Mouse (Mus musculus): ENCODE measurements at regions not wholly inside any gene's neighbourhood (a gene's known extent, or its start where the extent isn't known, plus 50 kb on each side); places are given as distances from the start of the nearest gene placed in this dataset.
A peak's percentile ranks its signal among the peaks of the same experiment; 100 is the strongest.

GRCm38 (mm10) chr3:149174689-149175390, 184.5 kb upstream of the Adgrl2 start:
- peak in 1 of 2 experiments; percentile 24 for DNase-seq (ENCODE audit: low spot score in 2 of 2)

GRCm38 (mm10) chr3:149173537-149173936, 183.2 kb upstream of the Adgrl2 start:
- no peak for DNase-seq (ENCODE audit: low spot score in 2 of 2)

GRCm38 (mm10) chr3:149171766-149172165, 181.4 kb upstream of the Adgrl2 start:
- no peak for DNase-seq (ENCODE audit: low spot score in 2 of 2)

GRCm38 (mm10) chr3:149170191-149170590, 179.8 kb upstream of the Adgrl2 start:
- no peak for DNase-seq (ENCODE audit: low spot score in 2 of 2)

GRCm38 (mm10) chr3:149169442-149169841, 179.1 kb upstream of the Adgrl2 start:
- no peak for DNase-seq (ENCODE audit: low spot score in 2 of 2)

GRCm38 (mm10) chr3:149167997-149168396, 177.6 kb upstream of the Adgrl2 start:
- DNase-seq (ENCODE audit: low spot score in 2 of 2): no peak

- no peak for DNase-seq (ENCODE audit: low spot score in 2 of 2)
These were observed 174.4 kb upstream of the Adgrl2 start for GRCm38 (mm10) chr3:149164804-149165203.

GRCm38 (mm10) chr3:149163591-149163990, 173.2 kb upstream of the Adgrl2 start:
- no peak for DNase-seq (ENCODE audit: low spot score in 2 of 2)

GRCm38 (mm10) chr3:149160833-149161232, 170.5 kb upstream of the Adgrl2 start:
- DNase-seq (ENCODE audit: low spot score in 2 of 2): no peak

- DNase-seq (ENCODE audit: low spot score in 2 of 2): no peak
These were observed 167.0 kb upstream of the Adgrl2 start for GRCm38 (mm10) chr3:149157381-149157780.

- DNase-seq (ENCODE audit: low spot score in 2 of 2): no peak
These were observed 162.0 kb upstream of the Adgrl2 start for GRCm38 (mm10) chr3:149152312-149152711.

- DNase-seq (ENCODE audit: low spot score in 2 of 2): no peak
These were observed 160.4 kb upstream of the Adgrl2 start for GRCm38 (mm10) chr3:149150796-149151195.

GRCm38 (mm10) chr3:149148608-149149007, 158.3 kb upstream of the Adgrl2 start:
- DNase-seq (ENCODE audit: low spot score in 2 of 2): no peak

GRCm38 (mm10) chr3:149147916-149148315, 157.6 kb upstream of the Adgrl2 start:
- DNase-seq (ENCODE audit: low spot score in 2 of 2): no peak

GRCm38 (mm10) chr3:149146673-149147072, 156.3 kb upstream of the Adgrl2 start:
- no peak for DNase-seq (ENCODE audit: low spot score in 2 of 2)

GRCm38 (mm10) chr3:149140461-149140860, 150.1 kb upstream of the Adgrl2 start:
- no peak for DNase-seq (ENCODE audit: low spot score in 2 of 2)

GRCm38 (mm10) chr3:149134028-149134938, 143.9 kb upstream of the Adgrl2 start:
- DNase-seq (ENCODE audit: low spot score in 2 of 2): no peak

GRCm38 (mm10) chr3:149118806-149119205, 128.5 kb upstream of the Adgrl2 start:
- DNase-seq (ENCODE audit: low spot score in 2 of 2): no peak

- DNase-seq (ENCODE audit: low spot score in 2 of 2): no peak
These were observed 127.3 kb upstream of the Adgrl2 start for GRCm38 (mm10) chr3:149117684-149118056.

- no peak for DNase-seq (ENCODE audit: low spot score in 2 of 2)
These were observed 126.8 kb upstream of the Adgrl2 start for GRCm38 (mm10) chr3:149117018-149117683.

- DNase-seq (ENCODE audit: low spot score in 2 of 2): no peak
These were observed 126.2 kb upstream of the Adgrl2 start for GRCm38 (mm10) chr3:149116604-149117003.

- DNase-seq (ENCODE audit: low spot score in 2 of 2): no peak
These were observed 125.5 kb upstream of the Adgrl2 start for GRCm38 (mm10) chr3:149115901-149116300.
